25 mouse cellular contexts compared by ENCODE assay signal in genomic region chr10:30577670-30578280, GRCm38 (mm10). TPM values are rescaled to one million over a fixed set of nuclear protein-coding genes. Genes with fewer than 3 reads are reported as not detected.
DNase-seq lines count a peak whose midpoint lies in the region; ATAC-seq lines count a peak whose summit lies in the region.
"Had no signal": no experiment of that assay in that cellular context is flagged by ENCODE, and none has a peak within 500 bp of the region (broad histone marks: within the 10 kb centered on the region; RNA-seq: fewer than 3 reads in every experiment).

No protein-coding gene starts in this region.

- peaks cover 26% of the 10 kb centered on the region for H3K36me3 ChIP-seq in erythroblast, embryonic 14.5 days (ENCODE audit: control insufficient read depth)
- H3K36me3 ChIP-seq in liver, embryonic 13.5 days, result peaks cover 19% of the 10 kb centered on the region
- peaks cover 43% of the 10 kb centered on the region for H3K36me3 ChIP-seq in limb, embryonic 10.5 days
- H3K36me3 ChIP-seq in midbrain, embryonic 10.5 days, result peaks cover 45% of the 10 kb centered on the region

- peak overlapping the region; percentile 32 for H3K4me3 ChIP-seq in erythroblast, embryonic 14.5 days (replicated peaks)
- H3K4me3 ChIP-seq in liver, embryonic 13.5 days (replicated peaks), result no peak overlapping the region
- no peak overlapping the region for H3K4me3 ChIP-seq in limb, embryonic 10.5 days
- H3K4me3 ChIP-seq in midbrain, embryonic 10.5 days, result no peak overlapping the region
- H3K4me3 ChIP-seq: heart, embryonic 13.5 days; megakaryocyte, embryonic 14.5 days; neural tube, embryonic 15.5 days had no signal

- peaks cover 28% of the 10 kb centered on the region for H3K4me1 ChIP-seq in erythroblast, embryonic 14.5 days (ENCODE audit: control insufficient read depth)
- H3K4me1 ChIP-seq in liver, embryonic 13.5 days (replicated peaks), result peaks cover 9% of the 10 kb centered on the region
- H3K4me1 ChIP-seq in limb, embryonic 10.5 days, result no peaks in the 10 kb centered on the region
- no peaks in the 10 kb centered on the region for H3K4me1 ChIP-seq in midbrain, embryonic 10.5 days
- H3K4me1 ChIP-seq: heart, embryonic 13.5 days; neural tube, embryonic 15.5 days had no signal

- 63% methylated on average over 5 of the region's 5 CpGs for WGBS in liver, embryonic 13.5 days (ENCODE audit: insufficient replicate concordance)
- over 99% methylated on average over 5 of the region's 5 CpGs for WGBS in limb, embryonic 10.5 days
- WGBS in midbrain, embryonic 10.5 days, result 94% methylated on average over 5 of the region's 5 CpGs

- H3K4me2 ChIP-seq in liver, embryonic 13.5 days, result no peak overlapping the region
- H3K4me2 ChIP-seq: heart, embryonic 13.5 days; hindbrain, embryonic 14.5 days; neural tube, embryonic 15.5 days had no signal

- peak; percentile 50 for DNase-seq in c-Kit-positive CD71-positive TER-119-positive erythroid progenitor cells, embryonic 14.5 days (ENCODE audit: low spot score)
- DNase-seq in liver, embryonic 13.5 days, result peak; percentile 61
- no peak for DNase-seq in limb, embryonic 10.5 days (ENCODE audit: low spot score)
- no peak for DNase-seq in midbrain, embryonic 10.5 days (ENCODE audit: low spot score)
- DNase-seq in right cerebral cortex, postnatal 10 days (ENCODE audit: low spot score in 2 of 2), result no peak
- DNase-seq: adrenal gland, adult 2 months; adrenal gland, postnatal 36 days; B cell, adult 2 months; cerebellum, adult 9-11 months; gastrocnemius, postnatal 14 days; heart, postnatal 10 days; kidney, adult 11 months; kidney, postnatal 14 days; layer of hippocampus, adult 9-11 months; lung, postnatal 36 days; midbrain, embryonic 14.5 days; thymus, postnatal 14 days had no signal

- H3K9ac ChIP-seq in liver, embryonic 13.5 days, result no peak overlapping the region
- H3K9ac ChIP-seq: heart, embryonic 13.5 days; hindbrain, embryonic 14.5 days; neural tube, embryonic 15.5 days had no signal

- no peaks in the 10 kb centered on the region for H3K9me3 ChIP-seq in erythroblast, embryonic 14.5 days (ENCODE audit: control insufficient read depth, low read length)
- no peaks in the 10 kb centered on the region for H3K9me3 ChIP-seq in liver, embryonic 13.5 days (replicated peaks)
- no peaks in the 10 kb centered on the region for H3K9me3 ChIP-seq in limb, embryonic 10.5 days (replicated peaks)
- H3K9me3 ChIP-seq in midbrain, embryonic 10.5 days (replicated peaks), result no peaks in the 10 kb centered on the region
- H3K9me3 ChIP-seq: heart, embryonic 13.5 days; megakaryocyte, embryonic 14.5 days; neural tube, embryonic 15.5 days had no signal

- H3K27me3 ChIP-seq in erythroblast, embryonic 14.5 days (ENCODE audit: control insufficient read depth), result no peaks in the 10 kb centered on the region
- H3K27me3 ChIP-seq in liver, embryonic 13.5 days, result no peaks in the 10 kb centered on the region
- no peaks in the 10 kb centered on the region for H3K27me3 ChIP-seq in limb, embryonic 10.5 days (ENCODE audit: low read depth, poor library complexity, severe bottlenecking)
- no peaks in the 10 kb centered on the region for H3K27me3 ChIP-seq in midbrain, embryonic 10.5 days (ENCODE audit: low read depth, poor library complexity, severe bottlenecking)
- H3K27me3 ChIP-seq: heart, embryonic 13.5 days; megakaryocyte, embryonic 14.5 days; neural tube, embryonic 15.5 days had no signal

- H3K27ac ChIP-seq in liver, embryonic 13.5 days, result no peak overlapping the region; the same call in 1 of the 2 replicates
- H3K27ac ChIP-seq in limb, embryonic 10.5 days, result no peak overlapping the region
- H3K27ac ChIP-seq in midbrain, embryonic 10.5 days (replicated peaks), result no peak overlapping the region
- H3K27ac ChIP-seq: heart, embryonic 13.5 days; hindbrain, embryonic 14.5 days; neural tube, embryonic 15.5 days had no signal

- peak; percentile 100 for ATAC-seq in liver, embryonic 13.5 days (ENCODE audit: low read depth)
- ATAC-seq in megakaryocyte progenitor cell, adult 5-6 weeks (replicated peaks; ENCODE audit: poor library complexity), result 0 out of 2 replicates have a peak, but pooled peaks have one; percentile 31
- ATAC-seq: activated CD4-positive, CD25-positive, alpha-beta regulatory T cell, adult 4 months; forebrain, embryonic 14.5 days had no signal

RNA-seq across cellular contexts. Expression of gene Trmt11, which starts 22.8 kb away (rescaled TPM):
- 0.15 and 0.31 TPM in 2 replicates for polyA plus RNA-seq in erythroblast, embryonic 14.5 days (2012)
- polyA plus RNA-seq in liver, embryonic 13.5 days (2015; fragmentation: Nextera tagmentation; extraction: Ambion mirVana), result 21.8 and 25.1 TPM in 2 replicates
- total RNA-seq in megakaryocyte progenitor cell, adult 5-6 weeks (2015), result 27.5 and 28.3 TPM in 2 replicates
- 23.3 and 29.7 TPM in 2 replicates for total RNA-seq in megakaryocyte progenitor cell, adult 5-6 weeks (2017)
- 32.6 and 36.2 TPM in 2 replicates for polyA plus RNA-seq in limb, embryonic 10.5 days (2016; fragmentation: Nextera tagmentation; extraction: Ambion mirVana)
- 27.1 and 31.8 TPM in 2 replicates for polyA plus RNA-seq in midbrain, embryonic 10.5 days (2016; fragmentation: Nextera tagmentation; extraction: Ambion mirVana)

RNA-seq across cellular contexts. Expression of gene Hint3, which starts 51.7 kb away (rescaled TPM):
- 1.4 and 1.8 TPM in 2 replicates for polyA plus RNA-seq in erythroblast, embryonic 14.5 days (2012)
- polyA plus RNA-seq in liver, embryonic 13.5 days (2015; fragmentation: Nextera tagmentation; extraction: Ambion mirVana), result 15.9 and 17.0 TPM in 2 replicates
- 13.7 and 16.6 TPM in 2 replicates for total RNA-seq in megakaryocyte progenitor cell, adult 5-6 weeks (2015)
- total RNA-seq in megakaryocyte progenitor cell, adult 5-6 weeks (2017), result 5.7 and 9.8 TPM in 2 replicates
- 14.6 and 15.2 TPM in 2 replicates for polyA plus RNA-seq in limb, embryonic 10.5 days (2016; fragmentation: Nextera tagmentation; extraction: Ambion mirVana)
- 14.6 and 16.7 TPM in 2 replicates for polyA plus RNA-seq in midbrain, embryonic 10.5 days (2016; fragmentation: Nextera tagmentation; extraction: Ambion mirVana)

Comparison
In these comparisons a context has a peak if more than half of its experiments do, and no peak if none do; other contexts are left out.
1. DNase-seq: peak in c-Kit-positive CD71-positive TER-119-positive erythroid progenitor cells, embryonic 14.5 days (single experiment) and liver, embryonic 13.5 days (single experiment); none in limb, embryonic 10.5 days (single experiment), midbrain, embryonic 10.5 days (single experiment) and right cerebral cortex, postnatal 10 days (0 of 2).
2. RNA of gene Trmt11, which starts 22.8 kb away (polyA plus RNA-seq): 32.6 to 36.2 TPM in limb, embryonic 10.5 days, 27.1 to 31.8 TPM in midbrain, embryonic 10.5 days and 21.8 to 25.1 TPM in liver, embryonic 13.5 days; 0.15 to 0.31 TPM in erythroblast, embryonic 14.5 days; every median in the first group is over 10 times any median in the second.